19 mouse cellular contexts compared by ENCODE assay signal in genomic region chr15:79873995-79874394, GRCm38 (mm10). TPM values are rescaled to one million over a fixed set of nuclear protein-coding genes. Genes with fewer than 3 reads are reported as not detected.
"Had no signal": no experiment of that assay in that cellular context is flagged by ENCODE, and none has a peak within 500 bp of the region (broad histone marks: within the 10 kb centered on the region; RNA-seq: fewer than 3 reads in every experiment).

No protein-coding gene starts in this region.

- DNase-seq: kidney, postnatal 14 days; left cerebral cortex, postnatal 4 days; lung, adult 18-20 months; lung, postnatal 36 days; midbrain, embryonic 14.5 days; thymus, postnatal 36 days had no signal

- ATAC-seq: lung, postnatal 0 days had no signal

- H3K4me1 ChIP-seq: midbrain, embryonic 10.5 days; neural tube, embryonic 12.5 days had no signal

- H3K27me3 ChIP-seq: kidney, embryonic 15.5 days; limb, embryonic 13.5 days; neural tube, embryonic 12.5 days; stomach, embryonic 15.5 days had no signal

- H3K27ac ChIP-seq: kidney, embryonic 15.5 days; limb, embryonic 13.5 days; liver, embryonic 14.5 days; midbrain, embryonic 10.5 days; neural tube, embryonic 12.5 days; stomach, embryonic 15.5 days had no signal

- H3K36me3 ChIP-seq: kidney, embryonic 15.5 days; limb, embryonic 13.5 days; midbrain, embryonic 10.5 days; neural tube, embryonic 12.5 days; stomach, embryonic 15.5 days had no signal

- H3K4me3 ChIP-seq: kidney, embryonic 15.5 days; limb, embryonic 13.5 days; midbrain, embryonic 10.5 days; neural tube, embryonic 12.5 days; stomach, embryonic 15.5 days had no signal

- H3K9ac ChIP-seq: kidney, embryonic 15.5 days; limb, embryonic 13.5 days; liver, embryonic 14.5 days; neural tube, embryonic 12.5 days; stomach, embryonic 15.5 days had no signal

- H3K9me3 ChIP-seq: kidney, embryonic 15.5 days; neural tube, embryonic 12.5 days; stomach, embryonic 15.5 days had no signal

RNA-seq across cellular contexts. Expression of gene Npcd, which starts 40.0 kb away (rescaled TPM):
- total RNA-seq: liver, adult 2 months; megakaryocyte progenitor cell, adult 5-6 weeks; monocyte, adult 5-6 weeks; neutrophil, adult 5-6 weeks had no signal
- polyA plus RNA-seq: kidney, embryonic 15.5 days; large intestine, adult 2 months; liver, adult 2 months; lung, postnatal 0 days; midbrain, embryonic 10.5 days; midbrain, embryonic 14.5 days; stomach, embryonic 15.5 days; thymus, postnatal 0 days had no signal
